Mouse (Mus musculus) embryonic fibroblast, embryonic 13.5 days (primary cell): ENCODE measurements at regions not wholly inside any gene's neighbourhood (a gene's known extent, or its start where the extent isn't known, plus 50 kb on each side); places are given as distances from the start of the nearest gene placed in this dataset.

Experiments
- CTCF ChIP-seq: IDR thresholded peaks from 2 replicates; pipeline ENCODE4 v1.5.1; 2011; ENCODE audit warnings: mild to moderate bottlenecking, control low read depth, low read length, moderate library complexity, borderline replicate concordance; ENCODE audit not compliant: insufficient read depth
- POLR2A ChIP-seq: IDR thresholded peaks from 2 replicates; pipeline ENCODE4 v1.6.1; 2011; ENCODE audit warnings: low read depth, mild to moderate bottlenecking, control low read depth, low read length, moderate library complexity

GRCm38 (mm10) chr8:10891906-10892305 is 116.4 kb downstream of the Irs2 start:
- TF ChIP-seq CTCF, result no peak
- TF ChIP-seq POLR2A, result no peak
